ENCODE assay signal across 13 mouse cellular contexts in genomic region chr1:73947525-73948304, GRCm38 (mm10).
DNase-seq lines count a peak whose midpoint lies in the region.
"Had no signal": no experiment of that assay in that cellular context is flagged by ENCODE, and none has a peak within 500 bp of the region (broad histone marks: within the 10 kb centered on the region; RNA-seq: fewer than 3 reads in every experiment).

No protein-coding gene starts in this region.

- DNase-seq in heart, adult 11 months, result peak; percentile 93
- DNase-seq in heart, postnatal 4 days, result no peak
- peak; percentile 46 for DNase-seq in CD4-positive, CD25-positive, alpha-beta regulatory T cell, adult 2 months (ENCODE audit: low read depth, low spot score)
- DNase-seq in adrenal gland, adult 8-10 months, result peak; percentile 73
- DNase-seq in induced T-regulatory cell, adult 2 months (ENCODE audit: low read depth), result peak; percentile 31
- no peak for DNase-seq in spleen, postnatal 10 days (ENCODE audit: low spot score in 2 of 2)
- DNase-seq in layer of hippocampus, adult 18-20 months (ENCODE audit: low spot score in 2 of 2), result no peak
- DNase-seq in spleen, postnatal 14 days (ENCODE audit: low spot score in 2 of 2), result no peak
- DNase-seq: cerebellum, adult 11 months; gastrocnemius, postnatal 10 days; kidney, postnatal 10 days; liver; thymus, adult 2 months had no signal

Comparison
In these comparisons a context has a peak if more than half of its experiments do, and no peak if none do; other contexts are left out.
1. DNase-seq: peak in heart, adult 11 months (single experiment), CD4-positive, CD25-positive, alpha-beta regulatory T cell, adult 2 months (single experiment), adrenal gland, adult 8-10 months (single experiment) and induced T-regulatory cell, adult 2 months (single experiment); none in heart, postnatal 4 days (single experiment), spleen, postnatal 10 days (0 of 2), layer of hippocampus, adult 18-20 months (0 of 2) and spleen, postnatal 14 days (0 of 2).